Mouse (Mus musculus): Measurements from ENCODE around the gene Ccdc90b. TPM values are rescaled to one million over a fixed set of nuclear protein-coding genes. Genes with fewer than 3 reads are reported as not detected.
A peak's percentile ranks its signal among the peaks of the same experiment; 100 is the strongest.

The Ccdc90b gene
- total and polyA plus RNA-seq, 3 experiments, result 12.3 to 40.3 (median 36.3) TPM

- intact Hi-C loops (cut with DNase I), result no loop called here
- Histone ChIP-seq H3K79me2 (replicated peaks; ENCODE audit: control insufficient read depth, insufficient read depth, low read length) (no peaks in the 10 kb centered on the region), H3K9ac (ENCODE audit: low read depth, low read length) (no peak overlapping the region), H3K27me3 (ENCODE audit: control insufficient read depth, insufficient read depth, low read length) (no peaks in the 10 kb centered on the region), H3K27ac (no peak overlapping the region), H3K4me3 (no peak overlapping the region), H3K36me3 (ENCODE audit: control insufficient read depth, insufficient read depth, low read length) (no peaks in the 10 kb centered on the region), H3K4me1 (ENCODE audit: control insufficient read depth, insufficient read depth, low read length) (no peaks in the 10 kb centered on the region)
- 66% methylated on average over 2 of the region's 2 CpGs for WGBS
- TF ChIP-seq EP300 (IDR thresholded peaks at IDR 0.05; ENCODE audit: insufficient read depth, low read depth, low read length) (no peak), CTCF (IDR thresholded peaks at IDR 0.05) (no peak), POLR2A (IDR thresholded peaks at IDR 0.05; ENCODE audit: insufficient read depth, low read depth, low read length) (no peak)
- no peak for DNase-seq
These were observed 14.2 kb upstream of the Ccdc90b start for GRCm38 (mm10) chr7:92546763-92547162.

GRCm38 (mm10) chr7:92550248-92550989, 10.5 kb upstream of the Ccdc90b start:
- Histone ChIP-seq H3K27me3 (ENCODE audit: control insufficient read depth, insufficient read depth, low read length) (no peaks in the 10 kb centered on the region), H3K4me1 (ENCODE audit: control insufficient read depth, insufficient read depth, low read length) (no peaks in the 10 kb centered on the region), H3K27ac (no peak overlapping the region), H3K4me3 (no peak overlapping the region), H3K9ac (ENCODE audit: low read depth, low read length) (no peak overlapping the region), H3K79me2 (replicated peaks; ENCODE audit: control insufficient read depth, insufficient read depth, low read length) (no peaks in the 10 kb centered on the region), H3K36me3 (ENCODE audit: control insufficient read depth, insufficient read depth, low read length) (no peaks in the 10 kb centered on the region)
- TF ChIP-seq CTCF (IDR thresholded peaks at IDR 0.05) (no peak), POLR2A (IDR thresholded peaks at IDR 0.05; ENCODE audit: insufficient read depth, low read depth, low read length) (no peak), EP300 (IDR thresholded peaks at IDR 0.05; ENCODE audit: insufficient read depth, low read depth, low read length) (no peak)
- DNase-seq, result no peak
- intact Hi-C loops (cut with DNase I), result loop anchor here (1.0 kb wide), 1 partner anchor 447 kb away; no protein-coding TSS in a partner anchor
- WGBS, result 83% methylated on average over 6 of the region's 6 CpGs

- peak; percentile 81 for TF ChIP-seq CTCF (IDR thresholded peaks at IDR 0.05)
- TF ChIP-seq POLR2A (IDR thresholded peaks at IDR 0.05; ENCODE audit: insufficient read depth, low read depth, low read length), result no peak
- intact Hi-C loops (cut with DNase I), result loop anchor here (1.0 kb wide), 1 partner anchor 448 kb away; no protein-coding TSS in a partner anchor
- DNase-seq, result no peak
These were observed 10.0 kb upstream of the Ccdc90b start for GRCm38 (mm10) chr7:92550990-92551392.

GRCm38 (mm10) chr7:92558744-92559143, 2.2 kb upstream of the Ccdc90b start:
- no peaks in the 10 kb centered on the region for H3K79me2 ChIP-seq (replicated peaks; ENCODE audit: control insufficient read depth, insufficient read depth, low read length)
- no peak overlapping the region for H3K9ac ChIP-seq (ENCODE audit: low read depth, low read length)
- H3K27me3 ChIP-seq (ENCODE audit: control insufficient read depth, insufficient read depth, low read length), result no peaks in the 10 kb centered on the region
- no peaks in the 10 kb centered on the region for H3K4me1 ChIP-seq (ENCODE audit: control insufficient read depth, insufficient read depth, low read length)
- intact Hi-C loops (cut with DNase I), result no loop called here
- H3K36me3 ChIP-seq (ENCODE audit: control insufficient read depth, insufficient read depth, low read length), result 0 out of 2 replicates have a peak, but pooled peaks cover 3% of the 10 kb centered on the region
- no peak for DNase-seq
- no peak overlapping the region for H3K4me3 ChIP-seq
- TF ChIP-seq EP300 (IDR thresholded peaks at IDR 0.05; ENCODE audit: insufficient read depth, low read depth, low read length) (no peak), CTCF (IDR thresholded peaks at IDR 0.05) (no peak), POLR2A (IDR thresholded peaks at IDR 0.05; ENCODE audit: insufficient read depth, low read depth, low read length) (no peak)
- WGBS, result 70% methylated on average over 2 of the region's 2 CpGs
- no peak overlapping the region for H3K27ac ChIP-seq

More at GRCm38 (mm10) chr7:92550990-92551392, 10.0 kb upstream of the Ccdc90b start:
- Histone ChIP-seq H3K9ac (ENCODE audit: low read depth, low read length) (no peak overlapping the region), H3K36me3 (ENCODE audit: control insufficient read depth, insufficient read depth, low read length) (no peaks in the 10 kb centered on the region), H3K27ac (no peak overlapping the region), H3K4me3 (no peak overlapping the region), H3K27me3 (ENCODE audit: control insufficient read depth, insufficient read depth, low read length) (no peaks in the 10 kb centered on the region), H3K4me1 (ENCODE audit: control insufficient read depth, insufficient read depth, low read length) (no peaks in the 10 kb centered on the region), H3K79me2 (replicated peaks; ENCODE audit: control insufficient read depth, insufficient read depth, low read length) (no peaks in the 10 kb centered on the region)
- WGBS, result 43% methylated on average over 4 of the region's 4 CpGs

- peaks cover 3% of the 10 kb centered on the region; the same call in 1 of the 2 replicates for H3K36me3 ChIP-seq (ENCODE audit: control insufficient read depth, insufficient read depth, low read length)
- no peak for DNase-seq
- no peaks in the 10 kb centered on the region for H3K27me3 ChIP-seq (ENCODE audit: control insufficient read depth, insufficient read depth, low read length)
- H3K4me3 ChIP-seq, result no peak overlapping the region
- no peak overlapping the region for H3K9ac ChIP-seq (ENCODE audit: low read depth, low read length)
- intact Hi-C loops (cut with DNase I), result no loop called here
- TF ChIP-seq EP300 (IDR thresholded peaks at IDR 0.05; ENCODE audit: insufficient read depth, low read depth, low read length) (no peak), CTCF (IDR thresholded peaks at IDR 0.05) (no peak), POLR2A (IDR thresholded peaks at IDR 0.05; ENCODE audit: insufficient read depth, low read depth, low read length) (no peak)
- WGBS, result 96% methylated on average over 1 of the region's 1 CpGs
- no peaks in the 10 kb centered on the region for H3K4me1 ChIP-seq (ENCODE audit: control insufficient read depth, insufficient read depth, low read length)
- no peaks in the 10 kb centered on the region for H3K79me2 ChIP-seq (replicated peaks; ENCODE audit: control insufficient read depth, insufficient read depth, low read length)
- no peak overlapping the region for H3K27ac ChIP-seq
These were observed 5.8 kb downstream of the Ccdc90b start for GRCm38 (mm10) chr7:92566775-92567174.

- Histone ChIP-seq H3K27me3 (ENCODE audit: control insufficient read depth, insufficient read depth, low read length) (no peaks in the 10 kb centered on the region), H3K4me1 (ENCODE audit: control insufficient read depth, insufficient read depth, low read length) (no peaks in the 10 kb centered on the region), H3K79me2 (replicated peaks; ENCODE audit: control insufficient read depth, insufficient read depth, low read length) (no peaks in the 10 kb centered on the region), H3K27ac (no peak overlapping the region), H3K36me3 (ENCODE audit: control insufficient read depth, insufficient read depth, low read length) (0 out of 2 replicates have a peak, but pooled peaks cover 3% of the 10 kb centered on the region), H3K4me3 (no peak overlapping the region), H3K9ac (ENCODE audit: low read depth, low read length) (no peak overlapping the region)
- WGBS, result 77% methylated on average over 5 of the region's 5 CpGs
- no peak for TF ChIP-seq EP300 (IDR thresholded peaks at IDR 0.05; ENCODE audit: insufficient read depth, low read depth, low read length)
- no peak for TF ChIP-seq POLR2A (IDR thresholded peaks at IDR 0.05; ENCODE audit: insufficient read depth, low read depth, low read length)
- TF ChIP-seq CTCF (IDR thresholded peaks at IDR 0.05), result no peak
- intact Hi-C loops (cut with DNase I), result no loop called here
- DNase-seq, result no peak
These were observed 19.7 kb downstream of the Ccdc90b start for GRCm38 (mm10) chr7:92580491-92581207.

Data from heart, adult 2 months (tissue).